Mouse (Mus musculus) embryonic facial prominence, embryonic 13.5 days (tissue): Measurements from ENCODE around the gene Nup160. TPM values are rescaled to one million over a fixed set of nuclear protein-coding genes. Genes with fewer than 3 reads are reported as not detected.

Source experiments
- ATAC-seq: fragments of 200-750 bp; cut with Nextera tagmentation; 2 replicates; pipeline ENCODE4 v1.8.0; 2017; ENCODE audit warnings: low read depth; ENCODE audit not compliant: insufficient number of reproducible peaks, insufficient read depth, low FRiP score, low TSS enrichment
- H3K27ac ChIP-seq: fragments of 300-500 bp; sonication (generic); 2 replicates; pipeline ENCODE4 v1.5.1; 2015; ENCODE audit warnings: moderate library complexity, mild to moderate bottlenecking, inconsistent platforms
- H3K27me3 ChIP-seq: fragments of 300-500 bp; sonication (generic); 2 replicates; pipeline ENCODE4 v1.6.1; 2015; ENCODE audit warnings: mild to moderate bottlenecking, inconsistent platforms
- H3K36me3 ChIP-seq: fragments of 300-500 bp; sonication (generic); 2 replicates; pipeline ENCODE4 v1.6.1; 2015; ENCODE audit warnings: mild to moderate bottlenecking, inconsistent platforms
- H3K4me1 ChIP-seq: fragments of 300-500 bp; sonication (generic); 2 replicates; pipeline ENCODE4 v1.6.1; 2015; ENCODE audit warnings: inconsistent platforms
- H3K4me2 ChIP-seq: fragments of 300-500 bp; sonication (generic); 2 replicates; pipeline ENCODE4 v1.6.1; 2015; ENCODE audit warnings: moderate library complexity, mild to moderate bottlenecking, inconsistent platforms
- H3K4me3 ChIP-seq: fragments of 300-500 bp; sonication (generic); 2 replicates; pipeline ENCODE4 v1.5.1; 2015; ENCODE audit warnings: mild to moderate bottlenecking, inconsistent platforms
- H3K9ac ChIP-seq: fragments of 300-500 bp; sonication (generic); 2 replicates; pipeline ENCODE4 v1.6.1; 2015; ENCODE audit warnings: mild to moderate bottlenecking, inconsistent platforms
- H3K9me3 ChIP-seq: fragments of 300-500 bp; sonication (generic); 2 replicates; pipeline ENCODE4 v1.6.1; 2016; ENCODE audit warnings: inconsistent platforms
- WGBS: fragments of 180-500 bp; shearing (Covaris S2); methylation state at CpG from one replicate; pipeline ENCODE4 v1.1.7; 2015; ENCODE audit warnings: mixed read lengths; 5-methylcytosine and 5-hydroxymethylcytosine counted together
- polyA plus RNA-seq: library from polyadenylated mRNA; unstranded; fragments of >200 nt; fragmentation: Nextera tagmentation; extraction: Ambion mirVana; gene quantifications from 2 replicates; pipeline ENCODE4 v1.2.1, GENCODE M21; 2015

Gene Nup160
- polyA plus RNA-seq, 1 experiment from 2014 or later = 43.6 TPM

GRCm38 (mm10) chr2:90746538-90746865, 69.5 kb downstream of the Nup160 start:
- peak overlapping the region; percentile 99 for H3K9ac ChIP-seq
- peaks cover 24% of the 10 kb centered on the region for H3K4me1 ChIP-seq
- peak overlapping the region; percentile 98 for H3K27ac ChIP-seq
- H3K9me3 ChIP-seq = no peaks in the 10 kb centered on the region
- H3K4me3 ChIP-seq = peak overlapping the region; percentile 90
- no peaks in the 10 kb centered on the region for H3K27me3 ChIP-seq
- H3K36me3 ChIP-seq = peaks cover 27% of the 10 kb centered on the region
- no peak for ATAC-seq
- WGBS = 17% methylated on average over 4 of the region's 4 CpGs
- H3K4me2 ChIP-seq = peak overlapping the region; percentile 85

DNA sequence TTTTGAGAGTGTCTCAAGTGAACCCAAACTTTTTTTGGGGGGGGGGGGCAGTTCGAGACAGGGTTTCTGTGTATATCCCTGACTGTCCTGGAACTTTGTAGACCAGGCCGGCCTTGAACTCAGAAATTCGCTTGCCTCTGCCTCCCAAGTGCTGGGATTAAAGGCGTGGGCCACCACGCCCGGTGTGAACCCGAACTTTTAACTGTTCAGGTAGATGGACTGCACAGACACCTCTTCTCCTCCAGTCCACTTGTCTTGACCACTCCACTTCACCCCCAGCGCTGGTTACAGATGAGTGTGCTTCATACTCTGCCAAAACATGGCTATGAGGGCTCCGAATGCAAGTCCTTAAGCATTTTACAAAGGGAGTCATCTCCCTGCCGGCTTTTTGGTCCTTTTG, 70.1 kb downstream of the Nup160 start:
- no peak for ATAC-seq
- Histone ChIP-seq H3K27me3 (no peaks in the 10 kb centered on the region), H3K4me1 (peaks cover 24% of the 10 kb centered on the region), H3K9ac (0 out of 2 replicates have a peak overlapping the region, but pooled peaks have one; percentile 99), H3K9me3 (no peaks in the 10 kb centered on the region), H3K27ac (no peak overlapping the region), H3K36me3 (peaks cover 28% of the 10 kb centered on the region), H3K4me2 (peak overlapping the region; percentile 85), H3K4me3 (peak overlapping the region; percentile 90)
- WGBS = 93% methylated on average over 10 of the region's 10 CpGs

GRCm38 (mm10) chr2:90749676-90750459, 72.9 kb downstream of the Nup160 start:
- Histone ChIP-seq H3K9ac (no peak overlapping the region), H3K4me2 (no peak overlapping the region), H3K4me3 (no peak overlapping the region), H3K36me3 (peaks cover 54% of the 10 kb centered on the region), H3K9me3 (no peaks in the 10 kb centered on the region), H3K4me1 (peaks cover 24% of the 10 kb centered on the region), H3K27ac (no peak overlapping the region), H3K27me3 (no peaks in the 10 kb centered on the region)
- no peak for ATAC-seq
- WGBS = 77% methylated on average over 6 of the region's 6 CpGs

GRCm38 (mm10) chr2:90753565-90753964, 76.5 kb downstream of the Nup160 start:
- Histone ChIP-seq H3K27me3 (no peaks in the 10 kb centered on the region), H3K9ac (no peak overlapping the region), H3K4me3 (no peak overlapping the region), H3K4me2 (no peak overlapping the region), H3K9me3 (no peaks in the 10 kb centered on the region), H3K36me3 (peaks cover 75% of the 10 kb centered on the region), H3K4me1 (peaks cover 10% of the 10 kb centered on the region), H3K27ac (no peak overlapping the region)
- ATAC-seq = no peak
- 95% methylated on average over 2 of the region's 2 CpGs for WGBS

DNA sequence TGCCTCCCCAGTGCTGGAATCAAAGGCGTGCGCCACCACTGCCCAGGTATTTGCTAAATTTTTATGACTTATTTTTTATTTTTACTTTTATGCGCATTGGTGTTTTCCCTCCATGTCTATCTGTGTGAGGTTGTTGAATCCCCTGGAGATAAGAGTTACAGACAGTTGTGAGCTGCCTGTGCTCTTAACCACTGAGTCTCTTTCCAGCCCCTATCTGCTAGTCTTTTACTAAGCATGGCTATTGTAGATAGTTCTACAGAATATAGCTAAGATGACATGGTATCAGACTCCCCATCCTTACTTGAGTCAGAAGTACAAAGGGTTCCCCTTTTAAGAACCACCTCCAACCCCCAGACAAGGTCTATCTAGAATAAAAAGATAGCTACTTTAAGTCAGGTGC, 77.2 kb downstream of the Nup160 start:
- WGBS = 95% methylated on average over 3 of the region's 3 CpGs
- Histone ChIP-seq H3K4me2 (no peak overlapping the region), H3K9ac (no peak overlapping the region), H3K36me3 (peaks cover 81% of the 10 kb centered on the region), H3K27me3 (no peaks in the 10 kb centered on the region), H3K27ac (no peak overlapping the region), H3K9me3 (no peaks in the 10 kb centered on the region), H3K4me1 (peaks cover 5% of the 10 kb centered on the region), H3K4me3 (no peak overlapping the region)
- ATAC-seq = no peak

GRCm38 (mm10) chr2:90765123-90765522, 88.1 kb downstream of the Nup160 start:
- Histone ChIP-seq H3K4me3 (no peak overlapping the region), H3K4me1 (no peaks in the 10 kb centered on the region), H3K27ac (no peak overlapping the region), H3K9ac (no peak overlapping the region), H3K27me3 (no peaks in the 10 kb centered on the region), H3K36me3 (peaks cover 91% of the 10 kb centered on the region), H3K9me3 (no peaks in the 10 kb centered on the region), H3K4me2 (no peak overlapping the region)
- WGBS = 82% methylated on average over 3 of the region's 3 CpGs
- no peak for ATAC-seq

- 15% methylated on average over 3 of the region's 3 CpGs for WGBS
- Histone ChIP-seq H3K9me3 (no peaks in the 10 kb centered on the region), H3K4me3 (no peak overlapping the region), H3K27me3 (peaks cover 16% of the 10 kb centered on the region), H3K9ac (no peak overlapping the region), H3K27ac (no peak overlapping the region), H3K36me3 (peaks cover 44% of the 10 kb centered on the region), H3K4me2 (no peak overlapping the region), H3K4me1 (peaks cover 13% of the 10 kb centered on the region)
- no peak for ATAC-seq
Observed at GRCm38 (mm10) chr2:90781323-90781722, 104.3 kb downstream of the Nup160 start.

GRCm38 (mm10) chr2:90781938-90782337, 104.9 kb downstream of the Nup160 start:
- Histone ChIP-seq H3K27me3 (peaks cover 16% of the 10 kb centered on the region), H3K27ac (no peak overlapping the region), H3K4me2 (peak overlapping the region; percentile 94), H3K4me3 (peak overlapping the region; percentile 56; the same call in 1 of the 2 replicates), H3K4me1 (peaks cover 13% of the 10 kb centered on the region), H3K36me3 (peaks cover 39% of the 10 kb centered on the region), H3K9ac (no peak overlapping the region), H3K9me3 (no peaks in the 10 kb centered on the region)
- no peak for ATAC-seq
- 37% methylated on average over 2 of the region's 2 CpGs for WGBS

DNA sequence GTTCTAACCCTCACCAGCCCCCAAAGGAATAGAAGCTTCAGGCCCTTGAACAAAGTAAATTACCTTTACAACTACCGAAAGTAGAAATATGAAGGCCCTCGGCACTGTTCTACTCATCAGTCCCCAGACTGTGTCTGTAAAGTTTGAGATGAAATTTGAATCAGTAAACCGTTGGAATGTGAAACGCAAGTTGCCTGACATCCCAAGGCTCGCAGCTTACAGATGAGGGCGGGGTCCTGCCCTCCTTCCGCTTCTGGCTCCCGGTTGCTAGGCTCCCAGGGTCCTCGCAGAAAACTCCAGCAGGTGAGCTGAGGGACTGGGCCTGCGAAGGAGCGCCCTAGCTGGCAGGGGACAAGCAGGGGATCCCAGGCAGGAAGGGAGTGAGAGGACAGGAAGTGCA, 105.4 kb downstream of the Nup160 start, which contains the start of gene Agbl2:
TSS of gene Agbl2 (plus strand) at position 270 of the 400 bp plus-strand sequence.
- Histone ChIP-seq H3K36me3 (peaks cover 35% of the 10 kb centered on the region), H3K27me3 (peaks cover 16% of the 10 kb centered on the region), H3K4me1 (peaks cover 13% of the 10 kb centered on the region), H3K27ac (peak within 1 kb of the TSS; percentile 5; the same call in 1 of the 2 replicates), H3K9ac (peak within 1 kb of the TSS; percentile 74), H3K9me3 (no peaks in the 10 kb centered on the region), H3K4me3 (peak within 1 kb of the TSS; percentile 56), H3K4me2 (peak within 1 kb of the TSS; percentile 94)
- under 1% methylated on average over 11 of the region's 11 CpGs for WGBS
- peak; percentile 54; the same call in 1 of the 2 replicates for ATAC-seq

DNA sequence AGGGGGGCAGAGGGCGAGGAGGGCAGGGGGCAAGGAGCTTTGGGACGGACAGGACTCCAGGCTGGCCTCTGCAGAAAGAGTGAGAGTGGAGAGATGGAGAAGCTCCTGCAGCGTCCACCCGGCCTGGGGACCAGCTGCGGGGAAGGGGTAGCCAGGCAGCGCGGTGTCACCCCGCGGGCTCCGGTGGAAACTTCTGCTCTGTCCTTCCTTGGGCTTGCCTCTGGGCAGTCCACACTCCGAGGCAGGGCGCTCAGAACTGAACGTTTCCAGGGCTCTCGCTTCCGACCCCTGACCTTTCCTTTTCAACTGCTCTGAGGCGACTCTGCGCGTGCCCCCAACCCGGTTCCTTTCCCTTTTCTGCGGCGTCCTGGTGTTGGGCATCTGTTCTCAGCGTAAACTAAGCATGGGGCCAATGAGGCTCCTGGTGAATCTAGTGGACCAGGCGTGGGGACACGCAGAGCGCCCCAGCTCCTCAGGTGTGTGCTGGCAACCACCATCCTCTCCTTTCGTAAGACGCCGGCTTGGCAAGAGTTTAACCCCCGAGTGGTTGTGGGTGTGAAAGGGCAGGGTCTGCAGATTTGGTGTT, 106.0 kb downstream of the Nup160 start:
- Histone ChIP-seq H3K4me3 (peak overlapping the region; percentile 56), H3K4me2 (peak overlapping the region; percentile 94), H3K36me3 (peaks cover 29% of the 10 kb centered on the region), H3K9me3 (no peaks in the 10 kb centered on the region), H3K27ac (no peak overlapping the region), H3K9ac (peak overlapping the region; percentile 74), H3K4me1 (peaks cover 13% of the 10 kb centered on the region), H3K27me3 (peaks cover 16% of the 10 kb centered on the region)
- 3% methylated on average over 20 of the region's 29 CpGs for whole genome bisulfite sequencing
- 0 out of 2 replicates have a peak, but pooled peaks have one; percentile 29 for ATAC-seq
